Mouse (Mus musculus) liver, adult 2 months (tissue): ENCODE data around the gene Erlin1. TPM values are rescaled to one million over a fixed set of nuclear protein-coding genes. Genes with fewer than 3 reads are reported as not detected.

Experiments
- DNase-seq: peaks from one replicate; pipeline ENCODE4 v3.0.0-alpha.2; 2011; ENCODE audit warnings: low read depth, low spot score; ENCODE audit errors: extremely low read depth
- H3K27ac ChIP-seq: fragments of 200-500 bp; replicated peaks from 2 replicates; pipeline ENCODE4 v1.5.1; 2012; ENCODE audit warnings: low read depth, mild to moderate bottlenecking, control low read depth, inconsistent platforms, low read length; ENCODE audit not compliant: insufficient read depth
- H3K27me3 ChIP-seq: fragments of 200-500 bp; 2 replicates; pipeline ENCODE4 v1.6.1; 2012; ENCODE audit warnings: mild to moderate bottlenecking, moderate library complexity, low read length, inconsistent platforms; ENCODE audit not compliant: control insufficient read depth, insufficient read depth
- H3K36me3 ChIP-seq: fragments of 200-500 bp; 2 replicates; pipeline ENCODE4 v1.6.1; 2012; ENCODE audit warnings: low read length, inconsistent platforms; ENCODE audit not compliant: control insufficient read depth, insufficient read depth
- H3K4me1 ChIP-seq: fragments of 200-500 bp; 2 replicates; pipeline ENCODE4 v1.6.1; 2011; ENCODE audit warnings: low read length; ENCODE audit not compliant: control insufficient read depth, insufficient read depth
- H3K4me3 ChIP-seq: fragments of 200-500 bp; 2 replicates; pipeline ENCODE4 v1.5.1; 2011; ENCODE audit warnings: low read depth, mild to moderate bottlenecking, control low read depth, low read length, moderate library complexity; ENCODE audit not compliant: insufficient read depth
- H3K79me2 ChIP-seq: fragments of 200-500 bp; 2 replicates; pipeline ENCODE4 v1.6.1; 2012; ENCODE audit warnings: inconsistent platforms, mild to moderate bottlenecking, low read length, moderate library complexity; ENCODE audit not compliant: control insufficient read depth, insufficient read depth
- H3K9ac ChIP-seq: fragments of 200-500 bp; 2 replicates; pipeline ENCODE4 v1.6.1; 2012; ENCODE audit warnings: low read depth, mild to moderate bottlenecking, control low read depth, inconsistent platforms, low read length
- CTCF ChIP-seq: fragments of 200-500 bp; IDR thresholded peaks from 2 replicates; pipeline ENCODE4 v1.5.1; 2011; ENCODE audit warnings: low read depth, low read length, control low read depth
- POLR2A ChIP-seq: fragments of 200-500 bp; IDR thresholded peaks from 2 replicates; pipeline ENCODE4 v1.6.1; 2011; ENCODE audit warnings: low read length, control low read depth; ENCODE audit not compliant: insufficient read depth; ENCODE audit errors: extremely low read depth
- WGBS: fragments of 180-500 bp; shearing (Covaris S2); methylation state at CpG from one replicate; pipeline ENCODE4 v1.1.7; 2018; 5-methylcytosine and 5-hydroxymethylcytosine counted together
- polyA plus RNA-seq: library from polyadenylated mRNA; depleted of rRNA; stranded (reverse); fragments of >200 nt; gene quantifications from 2 replicates; pipeline ENCODE4 v1.2.3, GENCODE M21; 2012
- total RNA-seq: library from RNA; depleted of rRNA; stranded (reverse); fragments of >200 nt; gene quantifications from 2 replicates; pipeline ENCODE4 v1.2.3, GENCODE M21; 2014

The Erlin1 gene
- total and polyA plus RNA-seq, 2 experiments = 19.0 to 27.8 TPM

- no peak for DNase-seq
These were observed 1.6 kb upstream of the Erlin1 start for GRCm38 (mm10) chr19:44071166-44071565.

GRCm38 (mm10) chr19:44069914-44070232 lies 288 bp upstream of the Erlin1 start:
- Histone ChIP-seq H3K4me3 (peak overlapping the region; percentile 84), H3K36me3 (peaks cover 36% of the 10 kb centered on the region), H3K27ac (0 out of 2 replicates have a peak overlapping the region, but pooled peaks have one; percentile 17), H3K9ac (peak overlapping the region; percentile 67), H3K79me2 (peaks cover 3% of the 10 kb centered on the region; the same call in 1 of the 2 replicates), H3K27me3 (no peaks in the 10 kb centered on the region), H3K4me1 (peaks cover 14% of the 10 kb centered on the region)
- DNase-seq = peak; percentile 60
- WGBS = 4% methylated on average over 4 of the region's 4 CpGs
- TF ChIP-seq POLR2A (no peak), CTCF (no peak)

More at GRCm38 (mm10) chr19:44071166-44071565, 1.6 kb upstream of the Erlin1 start:
- H3K27ac ChIP-seq = no peak overlapping the region
- H3K4me1 ChIP-seq = peaks cover 12% of the 10 kb centered on the region
- no peak overlapping the region for H3K9ac ChIP-seq
- TF ChIP-seq POLR2A (no peak), CTCF (no peak)
- H3K27me3 ChIP-seq = no peaks in the 10 kb centered on the region
- peaks cover 2% of the 10 kb centered on the region; the same call in 1 of the 2 replicates for H3K79me2 ChIP-seq
- peaks cover 42% of the 10 kb centered on the region for H3K36me3 ChIP-seq
- WGBS = 86% methylated on average over 5 of the region's 5 CpGs
- no peak overlapping the region for H3K4me3 ChIP-seq

GRCm38 (mm10) chr19:44068232-44068631 lies 1.4 kb downstream of the Erlin1 start:
- no peak overlapping the region for H3K9ac ChIP-seq
- TF ChIP-seq CTCF (no peak), POLR2A (no peak)
- no peak for DNase-seq
- H3K27ac ChIP-seq = peak overlapping the region; percentile 75; the same call in 1 of the 2 replicates
- WGBS = 46% methylated on average over 4 of the region's 4 CpGs
- H3K4me3 ChIP-seq = peak overlapping the region; percentile 36; the same call in 1 of the 2 replicates
- peaks cover 3% of the 10 kb centered on the region; the same call in 1 of the 2 replicates for H3K79me2 ChIP-seq
- H3K27me3 ChIP-seq = no peaks in the 10 kb centered on the region
- H3K36me3 ChIP-seq = peaks cover 31% of the 10 kb centered on the region
- H3K4me1 ChIP-seq = peaks cover 15% of the 10 kb centered on the region

- Histone ChIP-seq H3K4me3 (no peak overlapping the region), H3K4me1 (peaks cover 15% of the 10 kb centered on the region), H3K36me3 (peaks cover 30% of the 10 kb centered on the region), H3K27ac (peak overlapping the region; percentile 56), H3K79me2 (peaks cover 3% of the 10 kb centered on the region; the same call in 1 of the 2 replicates), H3K27me3 (no peaks in the 10 kb centered on the region), H3K9ac (no peak overlapping the region)
- 29% methylated on average over 9 of the region's 9 CpGs for WGBS
- TF ChIP-seq CTCF = no peak
- peak; percentile 98 for DNase-seq
These were observed 2.1 kb downstream of the Erlin1 start for GRCm38 (mm10) chr19:44067323-44068049.

GRCm38 (mm10) chr19:44064734-44065133 lies 4.9 kb downstream of the Erlin1 start:
- 64% methylated on average over 2 of the region's 2 CpGs for WGBS
- TF ChIP-seq POLR2A = no peak
- TF ChIP-seq CTCF = no peak
- Histone ChIP-seq H3K4me1 (peaks cover 13% of the 10 kb centered on the region), H3K27ac (peak overlapping the region; percentile 35; the same call in 1 of the 2 replicates), H3K4me3 (no peak overlapping the region), H3K79me2 (peaks cover 3% of the 10 kb centered on the region; the same call in 1 of the 2 replicates), H3K9ac (no peak overlapping the region), H3K27me3 (no peaks in the 10 kb centered on the region), H3K36me3 (peaks cover 38% of the 10 kb centered on the region)
- DNase-seq = no peak

GRCm38 (mm10) chr19:44063773-44064172 lies 5.8 kb downstream of the Erlin1 start:
- peaks cover 3% of the 10 kb centered on the region; the same call in 1 of the 2 replicates for H3K79me2 ChIP-seq
- H3K4me3 ChIP-seq = no peak overlapping the region
- WGBS = 22% methylated on average over 7 of the region's 7 CpGs
- TF ChIP-seq CTCF (no peak), POLR2A (no peak)
- no peaks in the 10 kb centered on the region for H3K27me3 ChIP-seq
- no peak overlapping the region for H3K9ac ChIP-seq
- peaks cover 13% of the 10 kb centered on the region for H3K4me1 ChIP-seq
- 0 out of 2 replicates have a peak overlapping the region, but pooled peaks have one; percentile 8 for H3K27ac ChIP-seq
- H3K36me3 ChIP-seq = peaks cover 46% of the 10 kb centered on the region
- peak; percentile 97 for DNase-seq
